Mouse (Mus musculus) neural tube, embryonic 13.5 days (tissue): ENCODE data around the gene Limk2. TPM values are rescaled to one million over a fixed set of nuclear protein-coding genes. Genes with fewer than 3 reads are reported as not detected.
A peak's percentile ranks its signal among the peaks of the same experiment; 100 is the strongest.

Experiments used
- ATAC-seq: fragments of 200-750 bp; cut with Nextera tagmentation; 2 replicates; pipeline ENCODE4 v1.8.0; 2017; ENCODE audit warnings: low read depth, mild to moderate bottlenecking, moderate TSS enrichment, moderate library complexity
- H3K27ac ChIP-seq: fragments of 300-500 bp; sonication (generic); replicated peaks from 2 replicates; pipeline ENCODE4 v1.5.1; 2015; ENCODE audit warnings: moderate library complexity, mild to moderate bottlenecking, inconsistent platforms
- H3K27me3 ChIP-seq: fragments of 300-500 bp; sonication (generic); 2 replicates; pipeline ENCODE4 v1.6.1; 2015; ENCODE audit warnings: mild to moderate bottlenecking, inconsistent platforms
- H3K36me3 ChIP-seq: fragments of 300-500 bp; sonication (generic); 2 replicates; pipeline ENCODE4 v1.6.1; 2015; ENCODE audit warnings: mild to moderate bottlenecking, inconsistent platforms
- H3K4me1 ChIP-seq: fragments of 300-500 bp; sonication (generic); replicated peaks from 2 replicates; pipeline ENCODE4 v1.6.1; 2015; ENCODE audit warnings: inconsistent platforms
- H3K4me2 ChIP-seq: fragments of 300-500 bp; sonication (generic); 2 replicates; pipeline ENCODE4 v1.6.1; 2015; ENCODE audit warnings: inconsistent platforms, mild to moderate bottlenecking, moderate library complexity
- H3K4me3 ChIP-seq: fragments of 300-500 bp; sonication (generic); 2 replicates; pipeline ENCODE4 v1.5.1; 2015; ENCODE audit warnings: mild to moderate bottlenecking, inconsistent platforms
- H3K9ac ChIP-seq: fragments of 300-500 bp; sonication (generic); 2 replicates; pipeline ENCODE4 v1.6.1; 2015; ENCODE audit warnings: moderate library complexity, mild to moderate bottlenecking, inconsistent platforms
- H3K9me3 ChIP-seq: fragments of 300-500 bp; sonication (generic); 2 replicates; pipeline ENCODE4 v1.6.1; 2016; ENCODE audit warnings: inconsistent platforms
- WGBS: fragments of 180-500 bp; shearing (Covaris S2); methylation state at CpG from one replicate; pipeline ENCODE4 v1.1.7; 2015; 5-methylcytosine and 5-hydroxymethylcytosine counted together
- polyA plus RNA-seq: library from polyadenylated mRNA; unstranded; fragments of >200 nt; fragmentation: Nextera tagmentation; extraction: Ambion mirVana; gene quantifications from 2 replicates; pipeline ENCODE4 v1.2.1, GENCODE M21; 2015

Gene Limk2
- polyA plus RNA-seq, result 128 and 143 TPM in 2 replicates

GRCm38 (mm10) chr11:3408997-3409732 lies at the start of gene Limk2:
Gene Limk2 (minus strand): TSS chr11:3409189.
- Histone ChIP-seq H3K36me3 (peaks cover 6% of the 10 kb centered on the region; the same call in 1 of the 2 replicates), H3K4me2 (peak within 1 kb of the TSS; percentile 79), H3K9ac (peak within 1 kb of the TSS; percentile 79), H3K4me1 (peaks cover 17% of the 10 kb centered on the region), H3K9me3 (no peaks in the 10 kb centered on the region), H3K4me3 (peak within 1 kb of the TSS; percentile 59), H3K27me3 (no peaks in the 10 kb centered on the region), H3K27ac (peak within 1 kb of the TSS; percentile 68)
- WGBS, result 3% methylated on average over 45 of the region's 45 CpGs
- ATAC-seq, result peak; percentile 95

DNA sequence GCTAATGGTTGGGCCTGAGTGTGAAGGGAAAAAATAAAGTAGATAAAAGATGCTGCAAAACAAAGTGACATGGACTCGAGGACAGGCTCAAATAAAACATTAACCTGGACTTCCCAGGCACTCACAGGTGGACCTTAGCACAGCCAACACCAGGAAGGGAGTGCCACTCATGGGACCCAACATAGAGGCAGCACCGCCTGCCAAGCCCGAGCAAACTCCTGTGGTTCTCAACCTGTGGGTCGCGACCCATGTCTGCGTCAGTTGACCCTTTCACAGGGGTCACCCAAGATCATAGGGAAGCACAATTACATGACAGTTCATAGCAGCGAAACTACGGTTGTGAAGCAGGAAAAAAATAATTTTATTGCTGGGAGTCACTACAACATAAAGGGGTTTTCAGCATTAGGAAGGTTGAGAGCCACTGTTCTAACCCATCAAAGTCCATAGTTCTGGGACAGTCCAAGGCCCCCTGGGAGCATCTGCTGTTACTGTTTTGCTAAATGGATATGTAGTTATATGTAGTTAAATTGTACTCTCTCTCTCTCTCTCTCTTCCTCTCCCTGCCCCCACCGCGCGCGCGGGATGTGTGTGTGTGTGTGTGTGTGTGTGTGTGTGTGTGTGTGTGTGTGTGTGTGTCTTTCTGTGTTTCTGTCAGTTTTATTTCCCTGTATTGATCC lies 49.6 kb upstream of the Limk2 start:
- Histone ChIP-seq H3K27ac (no peak overlapping the region), H3K27me3 (no peaks in the 10 kb centered on the region), H3K4me3 (no peak overlapping the region), H3K36me3 (peaks cover 13% of the 10 kb centered on the region; the same call in 1 of the 2 replicates), H3K4me1 (peaks cover 6% of the 10 kb centered on the region), H3K9ac (no peak overlapping the region), H3K9me3 (no peaks in the 10 kb centered on the region), H3K4me2 (no peak overlapping the region)
- 86% methylated on average over 13 of the region's 13 CpGs for WGBS
- ATAC-seq, result no peak

DNA sequence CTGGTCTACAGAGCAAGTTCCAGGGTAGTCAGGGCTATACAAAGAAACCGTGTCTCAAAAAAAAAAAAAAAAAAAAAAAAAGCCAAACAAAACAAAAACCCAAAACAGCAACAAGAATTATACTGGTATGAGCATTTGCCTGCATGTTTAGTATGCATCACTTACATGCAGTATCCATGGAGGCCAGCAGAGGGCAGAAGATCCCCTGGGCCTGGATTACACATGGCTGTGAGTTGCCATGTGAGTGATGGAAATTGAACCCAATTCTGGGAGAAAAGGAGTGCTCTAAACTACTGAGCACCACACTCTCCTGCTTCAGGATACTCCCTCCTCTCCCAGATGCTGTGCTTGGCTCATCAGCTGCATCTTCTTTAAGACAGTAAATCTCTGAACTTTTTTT lies 47.4 kb upstream of the Limk2 start:
- WGBS, result 33% methylated on average over 1 of the region's 1 CpGs
- ATAC-seq, result no peak

GRCm38 (mm10) chr11:3454506-3454905 lies 45.5 kb upstream of the Limk2 start:
- peaks cover 31% of the 10 kb centered on the region for H3K4me1 ChIP-seq
- H3K4me2 ChIP-seq, result no peak overlapping the region
- WGBS, result 97% methylated on average over 3 of the region's 3 CpGs

More for the DNA sequence above, 47.4 kb upstream of the Limk2 start:
- Histone ChIP-seq H3K4me1 (peaks cover 18% of the 10 kb centered on the region), H3K4me2 (no peak overlapping the region), H3K36me3 (peaks cover 13% of the 10 kb centered on the region; the same call in 1 of the 2 replicates), H3K9me3 (no peaks in the 10 kb centered on the region), H3K9ac (no peak overlapping the region), H3K4me3 (no peak overlapping the region), H3K27ac (no peak overlapping the region), H3K27me3 (no peaks in the 10 kb centered on the region)

GRCm38 (mm10) chr11:3453467-3453866 lies 44.5 kb upstream of the Limk2 start:
- H3K4me3 ChIP-seq, result peak overlapping the region; percentile 86
- H3K9ac ChIP-seq, result peak overlapping the region; percentile 91
- 78% methylated on average over 6 of the region's 6 CpGs for WGBS
- peaks cover 31% of the 10 kb centered on the region for H3K4me1 ChIP-seq
- no peaks in the 10 kb centered on the region for H3K9me3 ChIP-seq
- peaks cover 13% of the 10 kb centered on the region; the same call in 1 of the 2 replicates for H3K36me3 ChIP-seq
- H3K27me3 ChIP-seq, result no peaks in the 10 kb centered on the region
- H3K27ac ChIP-seq, result no peak overlapping the region
- ATAC-seq, result no peak
- H3K4me2 ChIP-seq, result peak overlapping the region; percentile 93

More at GRCm38 (mm10) chr11:3454506-3454905, 45.5 kb upstream of the Limk2 start:
- Histone ChIP-seq H3K4me3 (no peak overlapping the region), H3K27ac (no peak overlapping the region), H3K9me3 (no peaks in the 10 kb centered on the region), H3K9ac (no peak overlapping the region), H3K36me3 (peaks cover 13% of the 10 kb centered on the region; the same call in 1 of the 2 replicates), H3K27me3 (no peaks in the 10 kb centered on the region)
- ATAC-seq, result no peak

GRCm38 (mm10) chr11:3452769-3453168 lies 43.8 kb upstream of the Limk2 start:
- Histone ChIP-seq H3K36me3 (peaks cover 13% of the 10 kb centered on the region; the same call in 1 of the 2 replicates), H3K9ac (peak overlapping the region; percentile 91), H3K27me3 (no peaks in the 10 kb centered on the region), H3K4me3 (peak overlapping the region; percentile 86), H3K9me3 (no peaks in the 10 kb centered on the region), H3K4me2 (peak overlapping the region; percentile 93), H3K27ac (peak overlapping the region; percentile 92), H3K4me1 (peaks cover 31% of the 10 kb centered on the region)
- ATAC-seq, result peak; percentile 72
- under 1% methylated on average over 9 of the region's 9 CpGs for WGBS

DNA sequence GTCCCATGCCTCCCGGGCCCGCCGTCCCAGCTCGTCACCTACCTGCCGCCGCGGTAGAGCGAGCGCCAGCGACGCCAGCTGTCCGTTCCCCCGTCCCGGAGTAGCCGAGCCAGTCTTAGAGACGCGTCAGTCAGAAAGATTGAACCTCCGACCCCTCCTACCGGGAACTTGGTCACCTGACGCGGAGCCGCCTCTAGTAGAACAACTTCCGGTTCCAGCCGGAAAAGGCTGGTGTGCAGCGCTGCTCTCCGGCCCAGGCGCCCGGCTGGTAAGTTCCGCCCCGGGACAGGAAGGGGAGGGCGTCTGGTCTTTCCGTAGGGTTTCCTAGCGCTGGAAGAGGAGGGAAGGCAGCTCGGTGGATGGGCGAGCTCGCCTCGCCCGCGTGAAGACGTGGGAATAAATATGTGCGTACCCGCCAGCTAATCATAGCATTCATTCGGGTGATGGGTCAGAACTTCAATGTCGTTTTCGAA lies 43.2 kb upstream of the Limk2 start, which contains the start of gene Rnf185:
Gene Rnf185 (minus strand): TSS at position 197 of the 473 bp plus-strand sequence.
- H3K4me2 ChIP-seq, result peak within 1 kb of the TSS; percentile 93
- H3K36me3 ChIP-seq, result peaks cover 13% of the 10 kb centered on the region; the same call in 1 of the 2 replicates
- H3K9me3 ChIP-seq, result no peaks in the 10 kb centered on the region
- peak within 1 kb of the TSS; percentile 86 for H3K4me3 ChIP-seq
- H3K27me3 ChIP-seq, result no peaks in the 10 kb centered on the region
- WGBS, result under 1% methylated on average over 45 of the region's 45 CpGs
- peak within 1 kb of the TSS; percentile 92 for H3K27ac ChIP-seq
- H3K9ac ChIP-seq, result peak within 1 kb of the TSS; percentile 91
- ATAC-seq, result peak; percentile 97
- peaks cover 31% of the 10 kb centered on the region for H3K4me1 ChIP-seq

DNA sequence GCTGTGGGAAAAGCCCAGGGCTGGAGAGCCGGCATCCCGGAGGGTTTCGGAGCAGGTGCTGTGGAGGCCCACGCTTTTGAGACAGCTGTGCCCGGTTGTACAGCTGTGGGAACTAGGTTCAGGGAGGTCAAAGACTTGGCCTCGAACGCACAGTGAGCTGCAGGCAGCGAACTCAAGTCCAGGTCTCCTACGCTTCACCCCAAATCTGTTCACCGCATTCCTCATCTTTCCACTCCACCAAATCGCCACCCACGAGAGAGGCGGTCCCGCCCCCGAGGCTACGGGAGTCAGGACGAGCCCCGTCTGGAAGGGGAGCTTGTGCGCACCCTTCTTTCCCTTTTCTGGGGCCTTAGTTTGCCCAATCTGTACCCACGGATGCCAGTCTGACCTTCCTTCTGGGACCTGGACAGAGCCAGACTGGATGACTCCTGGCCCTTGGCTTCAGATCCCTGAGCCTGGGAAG lies 42.7 kb upstream of the Limk2 start:
- H3K9me3 ChIP-seq, result no peaks in the 10 kb centered on the region
- H3K27me3 ChIP-seq, result no peaks in the 10 kb centered on the region
- peaks cover 31% of the 10 kb centered on the region for H3K4me1 ChIP-seq
- peak overlapping the region; percentile 91 for H3K9ac ChIP-seq
- H3K27ac ChIP-seq, result peak overlapping the region; percentile 92
- H3K36me3 ChIP-seq, result peaks cover 13% of the 10 kb centered on the region; the same call in 1 of the 2 replicates
- peak; percentile 41 for ATAC-seq
- WGBS, result 2% methylated on average over 20 of the region's 20 CpGs
- peak overlapping the region; percentile 86 for H3K4me3 ChIP-seq
- peak overlapping the region; percentile 93 for H3K4me2 ChIP-seq

GRCm38 (mm10) chr11:3444875-3445274 lies 35.9 kb upstream of the Limk2 start:
- 93% methylated on average over 8 of the region's 8 CpGs for WGBS
- Histone ChIP-seq H3K9me3 (no peaks in the 10 kb centered on the region), H3K4me1 (peaks cover 6% of the 10 kb centered on the region), H3K27ac (no peak overlapping the region), H3K27me3 (no peaks in the 10 kb centered on the region), H3K36me3 (no peaks in the 10 kb centered on the region), H3K4me3 (no peak overlapping the region), H3K9ac (no peak overlapping the region), H3K4me2 (no peak overlapping the region)
- ATAC-seq, result no peak

- H3K27ac ChIP-seq, result no peak overlapping the region
- no peaks in the 10 kb centered on the region for H3K27me3 ChIP-seq
- ATAC-seq, result no peak
- no peaks in the 10 kb centered on the region for H3K36me3 ChIP-seq
- H3K9me3 ChIP-seq, result no peaks in the 10 kb centered on the region
- peaks cover 6% of the 10 kb centered on the region for H3K4me1 ChIP-seq
- WGBS, result 100% methylated on average over 2 of the region's 2 CpGs
- no peak overlapping the region for H3K4me2 ChIP-seq
- H3K9ac ChIP-seq, result no peak overlapping the region
- no peak overlapping the region for H3K4me3 ChIP-seq
Measured at GRCm38 (mm10) chr11:3443091-3443490, 34.1 kb upstream of the Limk2 start.

DNA sequence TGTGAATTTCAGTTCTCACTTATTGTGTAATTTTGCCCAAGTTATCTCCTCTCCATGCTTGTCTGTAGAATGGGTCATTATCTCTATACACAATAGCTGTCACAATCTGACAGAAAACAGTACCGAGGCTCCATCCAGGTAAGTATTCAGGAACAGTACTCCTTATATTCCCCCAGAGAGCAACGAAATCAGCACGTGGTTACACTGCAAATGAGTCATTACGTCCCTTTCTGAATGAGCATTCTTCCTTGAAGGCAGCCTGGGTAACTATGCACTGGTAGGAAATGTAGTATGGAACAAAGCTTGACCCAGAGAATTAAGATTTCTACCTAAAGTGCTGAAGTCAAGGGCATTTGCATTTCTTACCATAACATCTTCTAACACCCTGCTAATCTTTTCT lies 33.7 kb upstream of the Limk2 start:
- no peaks in the 10 kb centered on the region for H3K36me3 ChIP-seq
- H3K4me1 ChIP-seq, result peaks cover 6% of the 10 kb centered on the region
- H3K9ac ChIP-seq, result no peak overlapping the region
- no peak overlapping the region for H3K27ac ChIP-seq
- no peaks in the 10 kb centered on the region for H3K9me3 ChIP-seq
- H3K27me3 ChIP-seq, result no peaks in the 10 kb centered on the region
- H3K4me2 ChIP-seq, result no peak overlapping the region
- 64% methylated on average over 4 of the region's 4 CpGs for WGBS
- H3K4me3 ChIP-seq, result no peak overlapping the region
- no peak for ATAC-seq
